Mouse (Mus musculus): ENCODE results near the gene Mesd.

- TF ChIP-seq CTCF (IDR thresholded peaks at IDR 0.05; ENCODE audit: low read depth) (no peak), EP300 (IDR thresholded peaks at IDR 0.05; ENCODE audit: low read depth) (no peak)
These were observed 5.4 kb upstream of the Mesd start for GRCm38 (mm10) chr7:83878676-83879448.
